Mouse (Mus musculus) CH12.LX (cell line): Measurements from ENCODE around the gene Prr13. TPM values are rescaled to one million over a fixed set of nuclear protein-coding genes. Genes with fewer than 3 reads are reported as not detected.

Experiments used
- DNase-seq: peaks from one replicate; pipeline ENCODE4 v3.0.0-alpha.2; 2013; ENCODE audit errors: extremely low read depth
- H3K27ac ChIP-seq: 2 replicates; pipeline ENCODE4 v1.5.1; 2012; ENCODE audit warnings: low read depth, mild to moderate bottlenecking, control low read depth, moderate library complexity; ENCODE audit not compliant: insufficient read depth
- H3K27me3 ChIP-seq: replicated peaks from 2 replicates; pipeline ENCODE3; 2012; ENCODE audit warnings: inconsistent platforms
- H3K36me3 ChIP-seq, 2 experiments: replicated peaks in 1 of 2; 2 replicates each; pipeline versions ENCODE3 to v1.6.1; 2012; ENCODE audit warnings: inconsistent platforms in 1 of 2, low read length in 1 of 2, mild to moderate bottlenecking in 1 of 2, mixed read lengths in 1 of 2, moderate library complexity in 1 of 2; ENCODE audit not compliant: control insufficient read depth in 1 of 2, insufficient read depth in 1 of 2
- H3K4me1 ChIP-seq, 2 experiments: 2 replicates each; pipeline ENCODE4 v1.6.1; 2012; ENCODE audit warnings: inconsistent platforms in 1 of 2, moderate library complexity in 1 of 2; ENCODE audit not compliant: insufficient read depth in 2 of 2, control insufficient read depth in 1 of 2
- H3K4me2 ChIP-seq: 2 replicates; pipeline ENCODE4 v1.6.1; 2012; ENCODE audit warnings: low read depth, mild to moderate bottlenecking, control low read depth; ENCODE audit not compliant: poor library complexity, insufficient read depth, severe bottlenecking
- H3K4me3 ChIP-seq, 3 experiments: fragments of 150-350 bp in 1 of 3; sonication (generic) in 1 of 3; replicated peaks in 1 of 3; 2 replicates each; pipeline versions ENCODE3 to v1.5.1; 2011 to 2012; ENCODE audit warnings: low read depth in 2 of 3, low read length in 2 of 3, mild to moderate bottlenecking in 2 of 3, moderate library complexity in 2 of 3, control low read depth in 1 of 3, improper control_type of control experiment in 1 of 3, inconsistent platforms in 1 of 3, mixed read lengths in 1 of 3; ENCODE audit not compliant: poor library complexity in 1 of 3
- H3K79me2 ChIP-seq: replicated peaks from 2 replicates; pipeline ENCODE4 v1.6.1; 2012; ENCODE audit warnings: mild to moderate bottlenecking, moderate library complexity; ENCODE audit not compliant: control insufficient read depth, poor library complexity, insufficient read depth, severe bottlenecking; ENCODE audit errors: extremely low read depth
- H3K9ac ChIP-seq: 2 replicates; pipeline ENCODE4 v1.6.1; 2012; ENCODE audit warnings: low read depth, mild to moderate bottlenecking, control low read depth, moderate library complexity; ENCODE audit not compliant: insufficient read depth
- H3K9me3 ChIP-seq: replicated peaks from 2 replicates; pipeline ENCODE3; 2012; ENCODE audit warnings: low read length, inconsistent platforms, mixed read lengths
- CHD1 ChIP-seq: IDR thresholded peaks from 2 replicates; pipeline ENCODE4 v1.6.1; 2012; ENCODE audit warnings: low read depth, low read length, improper control_type of control experiment, inconsistent platforms
- CTCF ChIP-seq, 2 experiments: IDR thresholded peaks in 1 of 2; conservative IDR thresholded peaks in 1 of 2; 2 replicates each; pipeline ENCODE4 v1.5.1; 2011 to 2012; ENCODE audit warnings: low read depth in 2 of 2, low read length in 2 of 2, improper control_type of control experiment in 1 of 2, inconsistent platforms in 1 of 2, mild to moderate bottlenecking in 1 of 2, moderate library complexity in 1 of 2
- ELF1 ChIP-seq: IDR thresholded peaks from 2 replicates; pipeline ENCODE4 v1.6.1; 2014; ENCODE audit warnings: low read depth, mild to moderate bottlenecking, inconsistent platforms, low read length, improper control_type of control experiment
- EP300 ChIP-seq: IDR thresholded peaks from 2 replicates; pipeline ENCODE4 v1.6.1; 2011; ENCODE audit warnings: low read length, improper control_type of control experiment
- IRF4 ChIP-seq: IDR thresholded peaks from 2 replicates; pipeline ENCODE4 v1.6.1; 2014; ENCODE audit warnings: low read depth, mild to moderate bottlenecking, inconsistent platforms, low read length, improper control_type of control experiment
- JUND ChIP-seq: conservative IDR thresholded peaks from 2 replicates; pipeline ENCODE4 v1.6.1; 2011; ENCODE audit warnings: low read depth, low read length, improper control_type of control experiment
- MAFK ChIP-seq: IDR thresholded peaks from 2 replicates; pipeline ENCODE4 v1.6.1; 2011; ENCODE audit warnings: low read length, improper control_type of control experiment; ENCODE audit not compliant: insufficient replicate concordance
- NELFE ChIP-seq: IDR thresholded peaks from 2 replicates; pipeline ENCODE4 v1.6.1; 2011; ENCODE audit warnings: low read depth, low read length, improper control_type of control experiment
- PAX5 ChIP-seq: IDR thresholded peaks from 2 replicates; pipeline ENCODE4 v1.6.1; 2012; ENCODE audit warnings: low read length, inconsistent platforms, mixed read lengths
- POLR2A ChIP-seq: IDR thresholded peaks from 2 replicates; pipeline ENCODE4 v1.6.1; 2011; ENCODE audit warnings: low read depth, mild to moderate bottlenecking, improper control_type of control experiment, low read length
- POLR2AphosphoS2 ChIP-seq: IDR thresholded peaks from 2 replicates; pipeline ENCODE4 v1.6.1; 2011; ENCODE audit warnings: low read depth, low read length, improper control_type of control experiment
- TBP ChIP-seq: conservative IDR thresholded peaks from 2 replicates; pipeline ENCODE4 v1.6.1; 2011; ENCODE audit warnings: low read depth, low read length, improper control_type of control experiment
- USF1 ChIP-seq: IDR thresholded peaks from 2 replicates; pipeline ENCODE4 v1.6.1; 2014; ENCODE audit warnings: low read depth, mild to moderate bottlenecking, inconsistent platforms, low read length, improper control_type of control experiment
- ZC3H11A ChIP-seq: IDR thresholded peaks from 2 replicates; pipeline ENCODE4 v1.6.1; 2012; ENCODE audit warnings: low read depth, mild to moderate bottlenecking, inconsistent platforms, low read length, improper control_type of control experiment
- ZKSCAN1 ChIP-seq: IDR thresholded peaks from 2 replicates; pipeline ENCODE4 v1.6.1; 2012; ENCODE audit warnings: low read depth, inconsistent platforms, low read length, improper control_type of control experiment, borderline replicate concordance
- dilution Hi-C: fragments of 300-500 bp; cut with MboI; formaldehyde crosslinking; loops from 2 replicates; pipeline ENCODE4 v1.14.3; 2020; ENCODE audit warnings: low sequenced_read_pairs; ENCODE audit not compliant: extremely low pct_unique_long_range_greater_than_20kb, extremely low pct_ligation_motif_present
- in situ Hi-C: fragments of 300-500 bp; cut with MboI; formaldehyde crosslinking; loops from 3 replicates; pipeline ENCODE4 v1.14.3; 2019; ENCODE audit warnings: low sequenced_read_pairs, low pct_ligation_motif_present, low pct_unique_long_range_greater_than_20kb, mixed read lengths
- polyA plus RNA-seq: library from polyadenylated mRNA; unstranded; fragments of >175 nt; gene quantifications from 2 replicates; pipeline ENCODE4 v1.2.1, GENCODE M21; 2012; ENCODE audit warnings: low read depth; ENCODE audit not compliant: insufficient read length
- total RNA-seq, 2 experiments: library from RNA; depleted of rRNA; stranded (reverse); fragments of 300-350 nt in 1 of 2; fragments of >200 nt in 1 of 2; gene quantifications; 2 replicates each; pipeline ENCODE4 v1.2.3; 2012 to 2014

The Prr13 gene
- total and polyA plus RNA-seq, 3 experiments: 32.2 to 131 (median 36.4) TPM

DNA sequence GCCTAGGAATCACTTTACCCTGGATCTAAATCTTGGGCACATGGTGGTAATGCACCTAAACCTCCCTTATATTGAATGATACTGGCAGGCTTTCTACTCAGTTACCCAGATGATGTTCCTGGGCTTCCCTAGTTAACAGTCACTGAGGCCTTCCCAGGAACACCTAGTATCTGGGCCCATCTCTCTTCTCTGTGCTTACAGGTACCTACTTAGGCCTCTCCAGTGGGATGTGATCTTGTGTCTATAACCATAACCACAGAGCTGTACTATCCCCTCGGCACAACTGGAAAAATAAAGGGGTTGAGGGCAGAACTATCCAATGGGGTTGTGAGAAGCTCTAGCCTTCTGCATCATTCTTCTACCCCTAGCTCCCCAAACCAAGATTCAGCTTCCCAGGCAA lies 48.0 kb downstream of the Prr13 start:
- in situ Hi-C loops (no loop called here), dilution Hi-C loops (no loop called here)

DNA sequence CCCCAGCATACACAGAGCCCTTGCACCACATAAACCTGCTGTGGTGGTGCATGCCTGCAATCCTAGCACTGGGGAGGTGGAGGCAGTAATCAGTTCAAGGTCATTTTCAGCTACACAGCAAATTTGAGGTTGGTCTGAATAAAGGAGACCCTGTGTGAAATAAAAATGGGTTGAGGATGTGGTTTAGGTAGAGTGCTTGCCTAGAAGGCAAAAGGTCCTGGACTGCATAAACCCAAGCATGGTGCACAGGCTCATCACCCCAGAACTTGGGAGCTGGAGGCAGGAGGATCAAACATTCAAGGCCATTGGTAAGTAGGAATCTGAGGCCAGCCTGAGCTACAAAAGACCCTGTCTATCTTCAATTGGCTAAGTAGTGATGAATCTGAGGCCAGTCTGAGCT lies 48.7 kb downstream of the Prr13 start:
- no peak for DNase-seq
- Histone ChIP-seq H3K27ac (no peak overlapping the region), H3K36me3 (peaks cover 25 to 43% of the 10 kb centered on the region in 2 experiments), H3K4me2 (no peak overlapping the region), H3K9me3 (no peaks in the 10 kb centered on the region), H3K27me3 (no peaks in the 10 kb centered on the region), H3K9ac (no peak overlapping the region), H3K4me1 (peaks cover 17 to 34% of the 10 kb centered on the region in 2 experiments), H3K79me2 (no peaks in the 10 kb centered on the region), H3K4me3 (no peak overlapping the region)
- dilution Hi-C loops: no loop called here
- no peak for TF ChIP-seq CHD1
- no peak for TF ChIP-seq PAX5
- TF ChIP-seq JUND: no peak
- no peak for TF ChIP-seq NELFE
- in situ Hi-C loops: no loop called here

More for the DNA sequence above, 48.0 kb downstream of the Prr13 start:
- Histone ChIP-seq H3K4me1 (peaks cover 13 to 27% of the 10 kb centered on the region in 2 experiments), H3K79me2 (no peaks in the 10 kb centered on the region), H3K27ac (no peak overlapping the region), H3K4me2 (no peak overlapping the region), H3K27me3 (no peaks in the 10 kb centered on the region), H3K9ac (no peak overlapping the region), H3K9me3 (no peaks in the 10 kb centered on the region), H3K36me3 (peaks cover 32 to 50% of the 10 kb centered on the region in 2 experiments), H3K4me3 (no peak overlapping the region)
- no peak for DNase-seq
- no peak for TF ChIP-seq MAFK
- no peak for TF ChIP-seq IRF4
- no peak for TF ChIP-seq POLR2A
- TF ChIP-seq POLR2AphosphoS2: no peak
- TF ChIP-seq ZKSCAN1: no peak
- TF ChIP-seq ZC3H11A: no peak
- TF ChIP-seq EP300: no peak
- no peak for TF ChIP-seq USF1
- no peak for TF ChIP-seq TBP
- TF ChIP-seq CTCF (conservative IDR thresholded peaks at IDR 0.05 in 1 of 2, IDR thresholded peaks at IDR 0.05 in 1 of 2; ENCODE audit: low read depth in 2 of 2, low read length in 2 of 2): no peak
- no peak for TF ChIP-seq ELF1
- no peak for TF ChIP-seq PAX5
- TF ChIP-seq CHD1: no peak

DNA sequence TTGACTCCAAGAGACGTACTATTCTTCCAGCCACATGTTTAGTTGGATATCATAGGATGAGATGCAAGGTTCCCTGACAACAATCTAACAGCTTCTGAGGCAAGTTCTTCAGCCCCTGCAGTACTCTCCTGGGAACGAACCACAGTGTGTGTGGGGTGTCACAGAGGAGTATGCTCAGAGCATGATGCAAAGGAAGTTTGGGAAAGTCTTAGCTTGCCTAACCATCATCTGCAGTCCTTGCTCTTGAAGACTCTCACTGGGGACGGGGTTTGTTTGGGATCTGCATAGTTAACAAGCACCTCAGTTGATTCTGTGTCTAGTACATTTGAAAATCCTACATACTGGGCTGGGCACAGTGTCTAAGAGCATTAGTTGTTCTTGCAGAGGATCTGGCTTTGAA lies 49.5 kb downstream of the Prr13 start:
- Histone ChIP-seq H3K4me3 (no peak overlapping the region), H3K36me3 (peaks cover 19 to 35% of the 10 kb centered on the region in 2 experiments), H3K79me2 (no peaks in the 10 kb centered on the region), H3K4me1 (peaks cover 21 to 42% of the 10 kb centered on the region in 2 experiments), H3K27ac (no peak overlapping the region), H3K27me3 (no peaks in the 10 kb centered on the region), H3K9ac (no peak overlapping the region), H3K9me3 (no peaks in the 10 kb centered on the region), H3K4me2 (no peak overlapping the region)
- dilution Hi-C loops: no loop called here
- in situ Hi-C loops: no loop called here
- no peak for DNase-seq
- no peak for TF ChIP-seq NELFE
- TF ChIP-seq POLR2AphosphoS2: peak; percentile 5; the same call in 1 of the 2 replicates
